Mouse (Mus musculus): ENCODE data around the gene Gm14325. TPM values are rescaled to one million over a fixed set of nuclear protein-coding genes. Genes with fewer than 3 reads are reported as not detected.

The Gm14325 gene
- polyA plus RNA-seq (2012; rRNA removed; ENCODE audit: low replicate concordance), result 3.9 and 8.3 TPM in 2 replicates

GRCm38 (mm10) chr2:177839901-177840663 lies at the start of gene Gm14325:
TSS of gene Gm14325 (minus strand) at chr2:177840336.

Other genes with a start within 250 kb of the Gm14325 start
- gene Gm14322, start 81.0 kb downstream of the Gm14325 start, polyA plus RNA-seq (2012; rRNA removed; ENCODE audit: low replicate concordance), result 2.1 TPM in 1 of 2 replicates, not detected in the other
- gene Gm14327, start 56.8 kb upstream of the Gm14325 start, polyA plus RNA-seq (2012; rRNA removed; ENCODE audit: low replicate concordance), result 0.33 and 1.5 TPM in 2 replicates
- gene Zfp972, start 85.3 kb upstream of the Gm14325 start, polyA plus RNA-seq (2012; rRNA removed; ENCODE audit: low replicate concordance), result not detected in 2 replicates
- gene Gm14326, start 117.0 kb upstream of the Gm14325 start, polyA plus RNA-seq (2012; rRNA removed; ENCODE audit: low replicate concordance), result 0.55 and 5.8 TPM in 2 replicates
- gene Zfp971, start 182.9 kb upstream of the Gm14325 start, polyA plus RNA-seq (2012; rRNA removed; ENCODE audit: low replicate concordance), result 0.22 and 1.8 TPM in 2 replicates
- 0.66 and 2.8 TPM in 2 replicates for gene Zfp931, start 238.1 kb upstream of the Gm14325 start, polyA plus RNA-seq (2012; rRNA removed; ENCODE audit: low replicate concordance)